Mouse (Mus musculus): Measurements from ENCODE around the gene Gm4791. TPM values are rescaled to one million over a fixed set of nuclear protein-coding genes. Genes with fewer than 3 reads are reported as not detected.
A peak's percentile ranks its signal among the peaks of the same experiment; 100 is the strongest.

Gm4791 gene
- polyA plus RNA-seq (2014; fragmentation: Nextera tagmentation; extraction: Ambion mirVana): not detected in 2 replicates

- H3K36me3 ChIP-seq (ENCODE audit: control insufficient read depth, insufficient read depth, low read length): no peaks in the 10 kb centered on the region
- H3K27me3 ChIP-seq (ENCODE audit: control insufficient read depth, insufficient read depth, low read length): no peaks in the 10 kb centered on the region
- H3K4me2 ChIP-seq (replicated peaks; ENCODE audit: low read depth, low read length): no peak within 1 kb of the TSS
- 21% methylated on average over 5 of the region's 5 CpGs for whole genome bisulfite sequencing
- no peak within 1 kb of the TSS for H3K27ac ChIP-seq (ENCODE audit: low read length)
- H3K9ac ChIP-seq (replicated peaks; ENCODE audit: low read depth, low read length): no peak within 1 kb of the TSS
- ATAC-seq (ENCODE audit: insufficient number of reproducible peaks, insufficient read depth, low FRiP score, low read depth): no peak
- H3K9me3 ChIP-seq (ENCODE audit: control insufficient read depth, low read depth, low read length): no peaks in the 10 kb centered on the region
- no peaks in the 10 kb centered on the region for H3K4me1 ChIP-seq (ENCODE audit: control insufficient read depth, insufficient read depth, low read length)
- H3K4me3 ChIP-seq (ENCODE audit: low read depth, low read length): no peak within 1 kb of the TSS
Measured at GRCm38 (mm10) chr9:46998338-46998791, at the start of gene Gm4791. Gene Gm4791 (plus strand): TSS chr9:46998741.

DNA sequence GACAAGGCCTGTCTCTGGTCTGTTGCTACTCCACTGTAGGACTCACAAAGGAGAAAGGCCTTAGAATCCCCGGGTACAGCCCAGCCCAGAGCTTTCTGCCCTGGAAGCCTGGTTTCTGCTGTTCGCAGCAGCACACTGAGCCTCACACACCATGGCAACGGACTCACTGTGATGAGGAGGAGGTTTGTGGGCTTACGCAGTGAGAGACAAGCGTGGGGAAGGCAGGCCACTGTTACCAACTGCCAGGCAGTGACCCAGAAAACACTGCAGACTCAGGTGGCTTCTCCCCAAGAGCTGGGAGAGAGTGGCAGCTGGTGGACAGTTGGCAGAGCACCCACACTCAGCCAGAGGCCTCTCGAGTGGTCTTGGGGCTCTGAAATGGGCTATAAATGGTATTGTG lies 42.3 kb upstream of the Gm4791 start:
- no peak overlapping the region for H3K4me2 ChIP-seq (replicated peaks; ENCODE audit: low read depth, low read length)
- H3K4me3 ChIP-seq (ENCODE audit: low read depth, low read length): no peak overlapping the region
- H3K9ac ChIP-seq (replicated peaks; ENCODE audit: low read depth, low read length): no peak overlapping the region
- WGBS: 86% methylated on average over 6 of the region's 6 CpGs
- no peak for ATAC-seq (ENCODE audit: insufficient number of reproducible peaks, insufficient read depth, low FRiP score, low read depth)
- no peaks in the 10 kb centered on the region for H3K27me3 ChIP-seq (ENCODE audit: control insufficient read depth, insufficient read depth, low read length)
- no peak overlapping the region for H3K27ac ChIP-seq (ENCODE audit: low read length)
- H3K9me3 ChIP-seq (ENCODE audit: control insufficient read depth, low read depth, low read length): no peaks in the 10 kb centered on the region
- H3K36me3 ChIP-seq (ENCODE audit: control insufficient read depth, insufficient read depth, low read length): no peaks in the 10 kb centered on the region
- peaks cover 5% of the 10 kb centered on the region; the same call in 1 of the 2 replicates for H3K4me1 ChIP-seq (ENCODE audit: control insufficient read depth, insufficient read depth, low read length)

DNA sequence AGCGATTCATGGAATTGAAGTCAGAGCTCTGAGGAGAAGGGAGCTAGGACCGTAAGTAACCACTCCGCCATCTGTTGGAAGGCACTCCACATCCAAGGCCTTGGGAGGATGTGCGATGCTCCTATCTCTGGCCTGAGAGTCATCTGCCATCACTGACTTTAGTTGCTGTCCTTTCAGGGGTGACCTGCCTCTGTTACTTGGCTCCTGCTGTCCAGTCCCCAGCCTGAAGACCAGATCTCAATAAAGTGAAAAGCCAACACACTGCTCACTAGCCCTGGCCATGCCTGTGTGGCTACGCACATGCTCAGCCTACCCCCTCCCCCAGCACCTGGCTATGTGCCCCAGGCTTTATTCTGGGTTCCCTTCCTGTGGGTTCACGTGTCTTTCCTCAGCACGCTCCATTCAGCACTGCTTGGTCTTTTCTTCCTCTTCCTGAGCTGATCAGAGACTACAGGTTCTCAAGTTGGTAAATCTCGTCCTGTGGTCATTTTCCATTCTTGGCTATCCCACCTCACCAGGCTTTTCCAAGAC lies 41.1 kb upstream of the Gm4791 start:
- no peaks in the 10 kb centered on the region for H3K9me3 ChIP-seq (ENCODE audit: control insufficient read depth, low read depth, low read length)
- no peak for ATAC-seq (ENCODE audit: insufficient number of reproducible peaks, insufficient read depth, low FRiP score, low read depth)
- no peak overlapping the region for H3K4me2 ChIP-seq (replicated peaks; ENCODE audit: low read depth, low read length)
- H3K27me3 ChIP-seq (ENCODE audit: control insufficient read depth, insufficient read depth, low read length): no peaks in the 10 kb centered on the region
- H3K4me3 ChIP-seq (ENCODE audit: low read depth, low read length): no peak overlapping the region
- H3K9ac ChIP-seq (replicated peaks; ENCODE audit: low read depth, low read length): no peak overlapping the region
- H3K4me1 ChIP-seq (ENCODE audit: control insufficient read depth, insufficient read depth, low read length): peaks cover 5% of the 10 kb centered on the region; the same call in 1 of the 2 replicates
- 75% methylated on average over 8 of the region's 8 CpGs for WGBS
- H3K36me3 ChIP-seq (ENCODE audit: control insufficient read depth, insufficient read depth, low read length): no peaks in the 10 kb centered on the region
- H3K27ac ChIP-seq (ENCODE audit: low read length): no peak overlapping the region

DNA sequence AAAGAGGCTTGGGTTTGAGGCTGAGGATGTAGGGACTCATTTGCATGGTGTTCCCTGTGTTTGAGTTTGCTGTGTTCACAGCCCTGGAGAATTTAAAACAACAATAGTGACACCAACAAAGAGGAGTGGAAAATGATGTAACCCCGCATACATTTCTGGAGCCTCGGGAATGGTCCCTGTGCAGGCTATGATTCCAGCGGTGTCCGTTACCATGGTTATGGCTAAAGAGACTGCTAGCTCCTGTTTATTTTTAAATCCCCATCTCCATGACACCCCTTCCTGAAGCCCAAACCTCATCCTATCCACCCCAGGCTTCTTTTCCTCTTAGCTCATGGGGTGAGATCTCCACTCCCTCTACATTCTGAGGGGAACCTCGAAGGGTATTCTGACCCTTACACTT lies 32.5 kb upstream of the Gm4791 start:
- peaks cover 9% of the 10 kb centered on the region; the same call in 1 of the 2 replicates for H3K4me1 ChIP-seq (ENCODE audit: control insufficient read depth, insufficient read depth, low read length)
- no peaks in the 10 kb centered on the region for H3K27me3 ChIP-seq (ENCODE audit: control insufficient read depth, insufficient read depth, low read length)
- no peak overlapping the region for H3K9ac ChIP-seq (replicated peaks; ENCODE audit: low read depth, low read length)
- no peak overlapping the region for H3K4me2 ChIP-seq (replicated peaks; ENCODE audit: low read depth, low read length)
- H3K27ac ChIP-seq (ENCODE audit: low read length): no peak overlapping the region
- no peaks in the 10 kb centered on the region for H3K36me3 ChIP-seq (ENCODE audit: control insufficient read depth, insufficient read depth, low read length)
- no peak overlapping the region for H3K4me3 ChIP-seq (ENCODE audit: low read depth, low read length)
- 63% methylated on average over 5 of the region's 5 CpGs for WGBS
- no peak for ATAC-seq (ENCODE audit: insufficient number of reproducible peaks, insufficient read depth, low FRiP score, low read depth)
- no peaks in the 10 kb centered on the region for H3K9me3 ChIP-seq (ENCODE audit: control insufficient read depth, low read depth, low read length)

DNA sequence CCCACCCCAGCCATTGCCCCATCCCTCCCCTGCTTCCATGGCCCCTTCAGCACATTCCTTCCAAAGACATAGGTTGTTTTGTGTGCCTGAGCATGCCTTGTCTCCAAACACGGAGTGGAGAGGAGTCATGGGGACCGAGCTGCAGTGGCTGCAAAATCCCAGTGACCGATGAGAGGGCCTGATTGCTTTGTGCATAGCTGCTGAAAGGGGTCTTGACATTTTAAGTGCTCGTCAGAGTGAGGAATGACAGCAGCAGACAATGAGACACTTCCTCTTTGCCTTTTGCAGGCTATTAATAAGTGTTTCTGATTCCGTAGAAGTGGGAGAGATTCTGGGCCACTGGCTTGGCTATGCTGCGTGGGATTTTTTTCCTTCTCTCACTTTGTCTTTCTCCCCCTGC lies 29.6 kb upstream of the Gm4791 start:
- Histone ChIP-seq H3K36me3 (ENCODE audit: control insufficient read depth, insufficient read depth, low read length) (no peaks in the 10 kb centered on the region), H3K4me1 (ENCODE audit: control insufficient read depth, insufficient read depth, low read length) (peaks cover 9% of the 10 kb centered on the region; the same call in 1 of the 2 replicates), H3K27me3 (ENCODE audit: control insufficient read depth, insufficient read depth, low read length) (no peaks in the 10 kb centered on the region), H3K27ac (ENCODE audit: low read length) (peak overlapping the region; percentile 7; the same call in 1 of the 2 replicates), H3K4me3 (ENCODE audit: low read depth, low read length) (no peak overlapping the region), H3K9me3 (ENCODE audit: control insufficient read depth, low read depth, low read length) (no peaks in the 10 kb centered on the region), H3K9ac (replicated peaks; ENCODE audit: low read depth, low read length) (no peak overlapping the region), H3K4me2 (replicated peaks; ENCODE audit: low read depth, low read length) (no peak overlapping the region)
- ATAC-seq (ENCODE audit: insufficient number of reproducible peaks, insufficient read depth, low FRiP score, low read depth): no peak; the same call in 1 of the 2 replicates
- 17% methylated on average over 6 of the region's 6 CpGs for WGBS

- Histone ChIP-seq H3K27me3 (ENCODE audit: control insufficient read depth, insufficient read depth, low read length) (no peaks in the 10 kb centered on the region), H3K27ac (ENCODE audit: low read length) (peak overlapping the region; percentile 7; the same call in 1 of the 2 replicates), H3K9me3 (ENCODE audit: control insufficient read depth, low read depth, low read length) (no peaks in the 10 kb centered on the region), H3K4me2 (replicated peaks; ENCODE audit: low read depth, low read length) (no peak overlapping the region), H3K4me1 (ENCODE audit: control insufficient read depth, insufficient read depth, low read length) (peaks cover 9% of the 10 kb centered on the region; the same call in 1 of the 2 replicates), H3K36me3 (ENCODE audit: control insufficient read depth, insufficient read depth, low read length) (no peaks in the 10 kb centered on the region), H3K9ac (replicated peaks; ENCODE audit: low read depth, low read length) (no peak overlapping the region), H3K4me3 (ENCODE audit: low read depth, low read length) (no peak overlapping the region)
- WGBS: 35% methylated on average over 6 of the region's 6 CpGs
- ATAC-seq (ENCODE audit: insufficient number of reproducible peaks, insufficient read depth, low FRiP score, low read depth): no peak; the same call in 1 of the 2 replicates
Measured at GRCm38 (mm10) chr9:46969406-46969805, 29.1 kb upstream of the Gm4791 start.

- Histone ChIP-seq H3K4me1 (ENCODE audit: control insufficient read depth, insufficient read depth, low read length) (no peaks in the 10 kb centered on the region), H3K4me3 (ENCODE audit: low read depth, low read length) (no peak overlapping the region), H3K9ac (replicated peaks; ENCODE audit: low read depth, low read length) (no peak overlapping the region), H3K27ac (ENCODE audit: low read length) (no peak overlapping the region), H3K27me3 (ENCODE audit: control insufficient read depth, insufficient read depth, low read length) (no peaks in the 10 kb centered on the region; the same call in 1 of the 2 replicates), H3K4me2 (replicated peaks; ENCODE audit: low read depth, low read length) (no peak overlapping the region), H3K36me3 (ENCODE audit: control insufficient read depth, insufficient read depth, low read length) (no peaks in the 10 kb centered on the region), H3K9me3 (ENCODE audit: control insufficient read depth, low read depth, low read length) (no peaks in the 10 kb centered on the region)
- 65% methylated on average over 11 of the region's 11 CpGs for WGBS
- ATAC-seq (ENCODE audit: insufficient number of reproducible peaks, insufficient read depth, low FRiP score, low read depth): no peak
Measured at GRCm38 (mm10) chr9:46978806-46979205, 19.7 kb upstream of the Gm4791 start.

GRCm38 (mm10) chr9:46980111-46980510 lies 18.4 kb upstream of the Gm4791 start:
- no peak for ATAC-seq (ENCODE audit: insufficient number of reproducible peaks, insufficient read depth, low FRiP score, low read depth)
- H3K9ac ChIP-seq (replicated peaks; ENCODE audit: low read depth, low read length): no peak overlapping the region
- no peaks in the 10 kb centered on the region for H3K9me3 ChIP-seq (ENCODE audit: control insufficient read depth, low read depth, low read length)
- H3K4me2 ChIP-seq (replicated peaks; ENCODE audit: low read depth, low read length): no peak overlapping the region
- no peaks in the 10 kb centered on the region; the same call in 1 of the 2 replicates for H3K27me3 ChIP-seq (ENCODE audit: control insufficient read depth, insufficient read depth, low read length)
- WGBS: 7% methylated on average over 2 of the region's 2 CpGs
- H3K4me3 ChIP-seq (ENCODE audit: low read depth, low read length): no peak overlapping the region
- no peak overlapping the region for H3K27ac ChIP-seq (ENCODE audit: low read length)
- H3K36me3 ChIP-seq (ENCODE audit: control insufficient read depth, insufficient read depth, low read length): no peaks in the 10 kb centered on the region
- H3K4me1 ChIP-seq (ENCODE audit: control insufficient read depth, insufficient read depth, low read length): no peaks in the 10 kb centered on the region

DNA sequence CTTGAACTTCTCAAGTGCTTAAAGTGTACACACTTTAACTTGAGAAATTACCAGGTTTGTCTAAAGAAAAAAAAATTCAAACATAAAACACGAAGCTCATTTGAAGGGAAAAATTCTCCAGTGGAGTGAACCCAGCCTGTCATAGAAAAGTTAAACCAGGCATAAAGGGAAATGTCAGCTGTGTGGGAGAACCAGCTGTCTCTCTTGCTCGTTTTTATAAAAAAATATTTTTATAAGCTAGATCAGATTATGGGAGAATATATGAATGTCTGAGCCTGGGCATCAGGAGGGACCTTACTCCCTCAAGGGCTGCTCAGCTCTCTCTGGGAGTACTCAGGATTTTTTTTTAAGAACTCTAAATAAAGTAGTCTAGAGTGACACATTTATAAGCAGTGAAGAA lies 15.1 kb upstream of the Gm4791 start:
- H3K4me2 ChIP-seq (replicated peaks; ENCODE audit: low read depth, low read length): no peak overlapping the region
- H3K9me3 ChIP-seq (ENCODE audit: control insufficient read depth, low read depth, low read length): no peaks in the 10 kb centered on the region
- no peak for ATAC-seq (ENCODE audit: insufficient number of reproducible peaks, insufficient read depth, low FRiP score, low read depth)
- no peak overlapping the region for H3K27ac ChIP-seq (ENCODE audit: low read length)
- H3K4me1 ChIP-seq (ENCODE audit: control insufficient read depth, insufficient read depth, low read length): no peaks in the 10 kb centered on the region
- no peaks in the 10 kb centered on the region for H3K36me3 ChIP-seq (ENCODE audit: control insufficient read depth, insufficient read depth, low read length)
- WGBS: 20% methylated on average over 2 of the region's 2 CpGs
- H3K27me3 ChIP-seq (ENCODE audit: control insufficient read depth, insufficient read depth, low read length): no peaks in the 10 kb centered on the region
- H3K9ac ChIP-seq (replicated peaks; ENCODE audit: low read depth, low read length): no peak overlapping the region
- no peak overlapping the region for H3K4me3 ChIP-seq (ENCODE audit: low read depth, low read length)

All from stomach, embryonic 14.5 days (tissue).